Mouse (Mus musculus) cortical plate, adult 2 months (tissue): ENCODE results near the gene Mphosph9.

ENCODE experiments used
- CTCF ChIP-seq: fragments of 200-500 bp; IDR thresholded peaks from 2 replicates; pipeline ENCODE4 v1.5.1; 2011; ENCODE audit warnings: mild to moderate bottlenecking, control low read depth, low read length; ENCODE audit not compliant: insufficient read depth; ENCODE audit errors: extremely low read depth
- POLR2A ChIP-seq: fragments of 200-500 bp; IDR thresholded peaks from 2 replicates; pipeline ENCODE4 v1.6.1; 2011; ENCODE audit warnings: mild to moderate bottlenecking, low read length, control low read depth; ENCODE audit not compliant: insufficient read depth; ENCODE audit errors: extremely low read depth

- TF ChIP-seq CTCF, result no peak
- TF ChIP-seq POLR2A, result no peak
Measured at GRCm38 (mm10) chr5:124326829-124327228, 943 bp downstream of the Mphosph9 start.
